Mouse (Mus musculus) liver, embryonic 12.5 days (tissue): Measurements from ENCODE around the gene Prg3. TPM values are rescaled to one million over a fixed set of nuclear protein-coding genes. Genes with fewer than 3 reads are reported as not detected.
A peak's percentile ranks its signal among the peaks of the same experiment; 100 is the strongest.

Experiments used
- ATAC-seq: fragments of 200-750 bp; cut with Nextera tagmentation; 2 replicates; pipeline ENCODE4 v1.8.0; 2017; ENCODE audit warnings: moderate number of reproducible peaks, mild to moderate bottlenecking, moderate library complexity
- H3K27ac ChIP-seq: fragments of 300-500 bp; sonication (generic); 2 replicates; pipeline ENCODE4 v1.5.1; 2016; ENCODE audit warnings: mild to moderate bottlenecking
- H3K27me3 ChIP-seq: fragments of 300-500 bp; sonication (generic); replicated peaks from 2 replicates; pipeline ENCODE4 v1.6.1; 2016; ENCODE audit warnings: mild to moderate bottlenecking, moderate library complexity
- H3K36me3 ChIP-seq: fragments of 300-500 bp; sonication (generic); 2 replicates; pipeline ENCODE4 v1.6.1; 2016; ENCODE audit warnings: mild to moderate bottlenecking, moderate library complexity
- H3K4me1 ChIP-seq: fragments of 300-500 bp; sonication (generic); 2 replicates; pipeline ENCODE4 v1.6.1; 2016
- H3K4me2 ChIP-seq: fragments of 300-500 bp; sonication (generic); 2 replicates; pipeline ENCODE4 v1.6.1; 2016; ENCODE audit warnings: mild to moderate bottlenecking, moderate library complexity
- H3K4me3 ChIP-seq: fragments of 300-500 bp; sonication (generic); 2 replicates; pipeline ENCODE4 v1.5.1; 2016; ENCODE audit warnings: mild to moderate bottlenecking, moderate library complexity
- H3K9ac ChIP-seq: fragments of 300-500 bp; sonication (generic); 2 replicates; pipeline ENCODE4 v1.6.1; 2016; ENCODE audit warnings: mild to moderate bottlenecking, moderate library complexity
- H3K9me3 ChIP-seq: fragments of 300-500 bp; sonication (generic); replicated peaks from 2 replicates; pipeline ENCODE4 v1.6.1; 2016; ENCODE audit warnings: mild to moderate bottlenecking, moderate library complexity
- WGBS: fragments of 180-500 bp; shearing (Covaris S2); methylation state at CpG from one replicate; pipeline ENCODE4 v1.1.7; 2016; ENCODE audit not compliant: insufficient replicate concordance; 5-methylcytosine and 5-hydroxymethylcytosine counted together
- polyA plus RNA-seq: library from polyadenylated mRNA; unstranded; fragments of >200 nt; fragmentation: Nextera tagmentation; extraction: Ambion mirVana; gene quantifications from 2 replicates; pipeline ENCODE4 v1.2.1, GENCODE M21; 2016

Gene Prg3
- polyA plus RNA-seq, 1 experiment from 2014 or later, result 3.1 TPM

GRCm38 (mm10) chr2:84955435-84955834 lies 32.6 kb upstream of the Prg3 start:
- H3K36me3 ChIP-seq, result peaks cover 99% of the 10 kb centered on the region
- no peak overlapping the region for H3K4me2 ChIP-seq
- H3K4me3 ChIP-seq, result no peak overlapping the region
- H3K9me3 ChIP-seq, result no peaks in the 10 kb centered on the region
- no peak overlapping the region for H3K9ac ChIP-seq
- ATAC-seq, result no peak
- WGBS, result 87% methylated on average over 9 of the region's 9 CpGs
- no peaks in the 10 kb centered on the region for H3K27me3 ChIP-seq
- H3K27ac ChIP-seq, result no peak overlapping the region
- no peaks in the 10 kb centered on the region for H3K4me1 ChIP-seq

DNA sequence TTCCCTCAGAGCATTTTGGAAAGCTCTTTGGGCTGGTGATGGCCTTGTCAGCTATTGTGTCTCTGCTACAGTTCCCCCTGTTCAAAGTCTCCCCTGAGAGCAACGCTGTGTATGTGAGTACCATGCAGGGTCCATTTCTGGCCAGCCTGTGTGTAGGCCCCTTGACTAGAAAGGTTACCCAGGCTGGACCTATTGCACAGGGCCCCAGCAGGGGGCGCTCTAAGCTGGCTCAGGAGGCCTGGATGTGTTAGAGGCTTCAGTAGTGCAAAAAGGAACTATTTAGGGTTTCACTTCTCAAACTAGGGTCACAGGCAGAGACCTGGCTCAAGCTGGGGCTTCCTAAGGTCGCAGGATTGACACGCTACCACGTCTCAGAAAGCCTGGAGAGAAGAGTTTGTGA lies 31.7 kb upstream of the Prg3 start:
- Histone ChIP-seq H3K36me3 (peaks cover 91% of the 10 kb centered on the region), H3K4me1 (no peaks in the 10 kb centered on the region), H3K27ac (no peak overlapping the region; the same call in 1 of the 2 replicates), H3K4me3 (no peak overlapping the region), H3K9ac (no peak overlapping the region), H3K4me2 (no peak overlapping the region), H3K9me3 (no peaks in the 10 kb centered on the region), H3K27me3 (no peaks in the 10 kb centered on the region)
- 55% methylated on average over 5 of the region's 5 CpGs for WGBS
- ATAC-seq, result peak; percentile 43; the same call in 1 of the 2 replicates

DNA sequence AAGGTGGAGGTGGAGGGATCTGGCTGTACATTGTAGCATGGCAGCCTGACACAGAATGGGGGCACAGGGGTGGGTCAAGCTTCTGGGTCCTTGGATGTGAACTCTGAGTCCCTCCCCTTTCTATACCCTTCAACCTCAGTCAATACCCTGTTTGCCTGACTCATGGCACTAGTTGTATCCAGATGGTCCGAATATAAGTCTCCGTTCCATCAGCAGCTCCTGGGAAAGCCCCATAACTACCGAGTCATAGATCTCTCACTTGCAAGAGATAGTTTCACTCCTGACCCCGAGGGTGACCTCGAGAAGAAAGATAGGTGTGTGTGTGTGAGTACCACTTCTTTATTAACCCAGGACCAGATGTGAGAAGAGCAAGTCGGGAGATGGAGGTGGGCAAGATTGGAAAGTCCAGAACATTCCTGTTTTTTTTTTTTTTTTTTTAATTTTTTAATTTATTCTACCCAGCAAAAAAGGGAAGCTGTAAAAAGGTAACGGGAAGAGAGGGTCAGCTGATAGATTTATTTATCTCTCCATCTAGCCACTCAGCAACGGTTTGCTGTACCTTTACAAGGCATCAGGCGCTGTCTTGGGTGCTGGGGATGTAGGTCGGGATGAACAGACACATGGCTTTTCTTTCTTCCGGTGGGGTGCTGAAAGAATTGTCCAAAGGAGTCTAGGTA lies 29.3 kb upstream of the Prg3 start:
- Histone ChIP-seq H3K27me3 (no peaks in the 10 kb centered on the region), H3K36me3 (peaks cover 67% of the 10 kb centered on the region), H3K9me3 (no peaks in the 10 kb centered on the region), H3K27ac (no peak overlapping the region), H3K4me2 (no peak overlapping the region), H3K9ac (no peak overlapping the region), H3K4me3 (no peak overlapping the region), H3K4me1 (0 out of 2 replicates have a peak, but pooled peaks cover 6% of the 10 kb centered on the region)
- no peak for ATAC-seq
- 78% methylated on average over 11 of the region's 11 CpGs for WGBS

- Histone ChIP-seq H3K4me3 (no peak overlapping the region), H3K9me3 (no peaks in the 10 kb centered on the region), H3K36me3 (peaks cover 41% of the 10 kb centered on the region), H3K27me3 (no peaks in the 10 kb centered on the region), H3K4me1 (0 out of 2 replicates have a peak, but pooled peaks cover 6% of the 10 kb centered on the region), H3K27ac (peak overlapping the region; percentile 23; the same call in 1 of the 2 replicates), H3K4me2 (no peak overlapping the region), H3K9ac (no peak overlapping the region)
- ATAC-seq, result peak; percentile 20; the same call in 1 of the 2 replicates
- WGBS, result 66% methylated on average over 2 of the region's 2 CpGs
Observed at GRCm38 (mm10) chr2:84961300-84961699, 26.7 kb upstream of the Prg3 start.

DNA sequence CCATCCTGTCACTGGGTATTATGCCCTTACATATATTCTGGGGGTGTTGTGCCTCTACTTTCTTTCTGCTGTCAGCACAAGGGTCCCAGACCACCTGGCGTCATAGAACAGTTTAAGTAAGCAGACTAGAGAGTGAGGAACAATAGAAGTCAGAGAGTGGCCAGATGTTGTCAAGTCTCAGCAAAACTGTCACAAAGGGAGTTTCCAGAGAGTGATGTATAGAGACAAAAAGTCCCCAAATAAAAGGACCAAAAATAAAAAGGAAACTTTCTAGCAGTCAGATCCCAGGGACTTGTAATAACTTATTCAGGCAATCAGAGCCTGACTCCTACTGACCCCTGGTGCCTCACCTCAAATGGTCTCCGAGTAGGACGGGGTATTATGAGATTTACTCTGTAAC lies 26.1 kb upstream of the Prg3 start:
- Histone ChIP-seq H3K27ac (no peak overlapping the region), H3K4me1 (0 out of 2 replicates have a peak, but pooled peaks cover 6% of the 10 kb centered on the region), H3K27me3 (no peaks in the 10 kb centered on the region), H3K9me3 (no peaks in the 10 kb centered on the region), H3K4me3 (no peak overlapping the region), H3K9ac (no peak overlapping the region), H3K36me3 (peaks cover 35% of the 10 kb centered on the region), H3K4me2 (no peak overlapping the region)
- ATAC-seq, result no peak
- WGBS, result 79% methylated on average over 3 of the region's 3 CpGs

GRCm38 (mm10) chr2:84962906-84963507 lies 25.0 kb upstream of the Prg3 start:
- 56% methylated on average over 6 of the region's 6 CpGs for WGBS
- Histone ChIP-seq H3K4me3 (no peak overlapping the region), H3K27me3 (no peaks in the 10 kb centered on the region), H3K9me3 (no peaks in the 10 kb centered on the region), H3K4me2 (no peak overlapping the region), H3K36me3 (peaks cover 24% of the 10 kb centered on the region), H3K27ac (no peak overlapping the region), H3K9ac (no peak overlapping the region), H3K4me1 (0 out of 2 replicates have a peak, but pooled peaks cover 6% of the 10 kb centered on the region)
- no peak for ATAC-seq

DNA sequence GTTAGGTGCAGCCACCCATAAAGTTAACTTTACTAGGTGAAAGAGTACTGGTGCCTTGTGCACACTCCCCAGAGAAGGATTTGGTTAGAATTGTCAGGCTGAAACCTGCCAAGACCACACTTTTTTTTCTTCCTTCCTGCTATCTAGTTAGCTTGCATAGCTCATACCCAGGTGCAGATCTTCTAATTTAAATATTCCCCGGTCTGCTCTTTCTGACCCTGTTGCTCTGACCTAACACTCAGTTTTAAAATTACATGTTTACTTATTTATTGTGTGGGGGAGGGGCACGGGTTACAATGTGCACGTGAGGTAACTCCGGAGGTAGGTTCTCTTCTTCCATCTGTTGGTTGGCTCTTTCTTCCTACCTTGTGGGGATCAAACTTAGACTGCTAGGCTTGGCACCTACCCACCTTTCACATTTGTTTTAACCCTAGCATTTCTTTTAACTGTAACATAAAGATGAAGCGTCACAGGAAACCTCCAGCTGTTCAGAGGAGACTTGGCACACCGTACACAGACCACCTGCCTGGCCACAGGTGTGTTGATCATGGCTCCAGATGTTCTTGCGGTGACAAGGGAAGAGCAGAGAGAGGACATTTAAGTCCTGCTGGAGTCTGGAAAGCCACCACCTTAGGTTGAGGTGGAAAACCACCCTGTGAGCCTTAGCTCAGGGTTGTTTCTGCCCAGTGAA lies 23.8 kb upstream of the Prg3 start:
- peaks cover 11% of the 10 kb centered on the region for H3K36me3 ChIP-seq
- no peak for ATAC-seq
- no peaks in the 10 kb centered on the region for H3K9me3 ChIP-seq
- 0 out of 2 replicates have a peak, but pooled peaks cover 6% of the 10 kb centered on the region for H3K4me1 ChIP-seq
- no peaks in the 10 kb centered on the region for H3K27me3 ChIP-seq
- 84% methylated on average over 7 of the region's 7 CpGs for WGBS
- no peak overlapping the region for H3K4me2 ChIP-seq
- H3K27ac ChIP-seq, result no peak overlapping the region
- H3K4me3 ChIP-seq, result no peak overlapping the region
- no peak overlapping the region for H3K9ac ChIP-seq

DNA sequence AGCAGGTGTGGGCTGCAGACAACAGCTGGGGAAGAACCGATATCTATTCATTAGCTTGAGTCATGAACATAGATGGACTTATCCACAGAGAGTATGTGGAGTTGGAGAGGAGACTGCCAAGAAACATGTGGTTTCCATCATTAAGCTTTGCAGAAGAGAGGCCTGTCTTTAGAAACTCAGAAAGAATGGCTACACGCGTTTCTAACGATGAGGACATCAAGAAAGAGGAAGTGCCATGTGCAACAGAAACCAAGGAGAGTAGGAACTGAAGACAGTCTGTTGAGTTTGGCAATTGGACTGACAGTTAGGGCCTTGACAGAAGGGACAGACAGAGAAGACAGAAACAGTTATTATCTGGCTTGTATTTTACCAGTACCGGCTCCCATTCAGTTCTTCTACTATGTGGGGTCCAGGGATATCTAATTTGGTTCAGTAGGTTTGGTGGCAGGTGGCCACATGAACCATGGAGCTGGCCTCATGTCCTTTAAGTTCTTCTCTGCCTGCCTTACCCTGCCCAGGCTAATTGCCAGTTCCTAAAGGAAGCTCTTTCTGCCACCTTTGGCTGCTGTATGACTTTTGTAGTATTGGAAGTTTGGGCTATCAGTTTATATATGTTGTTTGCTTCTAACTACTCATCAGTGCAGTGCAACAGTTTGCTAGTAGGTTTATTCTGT lies 20.6 kb upstream of the Prg3 start:
- ATAC-seq, result no peak

DNA sequence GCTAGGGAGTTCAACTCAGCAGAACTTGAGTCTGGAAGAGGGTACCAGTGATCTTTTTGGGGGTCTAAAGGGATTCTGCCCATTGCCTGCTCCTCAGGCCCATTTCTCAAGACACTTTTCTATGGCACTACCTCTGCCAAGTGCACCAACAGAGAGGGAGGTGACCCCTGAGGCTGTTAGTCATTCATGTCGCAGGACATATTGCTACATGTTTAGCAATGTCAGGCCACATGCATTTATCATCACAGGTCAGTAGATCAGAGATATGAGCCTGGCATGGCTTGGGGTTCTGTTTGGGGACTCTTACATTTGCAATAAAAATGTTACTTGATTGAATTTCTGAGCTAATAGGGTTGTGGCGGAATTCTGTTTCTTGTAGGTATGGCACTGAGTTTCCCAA lies 12.4 kb upstream of the Prg3 start:
- Histone ChIP-seq H3K4me2 (no peak overlapping the region), H3K4me1 (0 out of 2 replicates have a peak, but pooled peaks cover 4% of the 10 kb centered on the region), H3K4me3 (no peak overlapping the region), H3K9ac (no peak overlapping the region), H3K9me3 (no peaks in the 10 kb centered on the region), H3K27ac (no peak overlapping the region), H3K36me3 (no peaks in the 10 kb centered on the region), H3K27me3 (peaks cover 12% of the 10 kb centered on the region; the same call in 1 of the 2 replicates)
- ATAC-seq, result no peak
- 78% methylated on average over 2 of the region's 2 CpGs for WGBS

More for the DNA sequence above, 20.6 kb upstream of the Prg3 start:
- 46% methylated on average over 5 of the region's 5 CpGs for WGBS
- H3K9ac ChIP-seq, result no peak overlapping the region
- no peaks in the 10 kb centered on the region for H3K9me3 ChIP-seq
- H3K4me2 ChIP-seq, result no peak overlapping the region
- no peaks in the 10 kb centered on the region for H3K27me3 ChIP-seq
- H3K4me1 ChIP-seq, result 0 out of 2 replicates have a peak, but pooled peaks cover 6% of the 10 kb centered on the region
- H3K27ac ChIP-seq, result 0 out of 2 replicates have a peak overlapping the region, but pooled peaks have one; percentile 6
- H3K36me3 ChIP-seq, result no peaks in the 10 kb centered on the region
- no peak overlapping the region for H3K4me3 ChIP-seq

- H3K27me3 ChIP-seq, result peaks cover 33% of the 10 kb centered on the region
- H3K4me1 ChIP-seq, result 0 out of 2 replicates have a peak, but pooled peaks cover 4% of the 10 kb centered on the region
- no peak within 1 kb of the TSS for H3K27ac ChIP-seq
- no peak within 1 kb of the TSS for H3K9ac ChIP-seq
- no peaks in the 10 kb centered on the region for H3K9me3 ChIP-seq
- H3K4me3 ChIP-seq, result no peak within 1 kb of the TSS
- no peak for ATAC-seq
- 30% methylated on average over 1 of the region's 1 CpGs for WGBS
- no peaks in the 10 kb centered on the region for H3K36me3 ChIP-seq
- H3K4me2 ChIP-seq, result no peak within 1 kb of the TSS
Observed at GRCm38 (mm10) chr2:84980188-84980587, 7.8 kb upstream of the Prg3 start, which contains the start of gene Prg2. Gene Prg2, plus strand, starts transcription at chr2:84980461.

- no peaks in the 10 kb centered on the region for H3K9me3 ChIP-seq
- H3K4me3 ChIP-seq, result no peak overlapping the region
- H3K27ac ChIP-seq, result no peak overlapping the region
- WGBS, result 20% methylated on average over 2 of the region's 2 CpGs
- no peak overlapping the region for H3K4me2 ChIP-seq
- H3K27me3 ChIP-seq, result peaks cover 27% of the 10 kb centered on the region; the same call in 1 of the 2 replicates
- ATAC-seq, result peak; percentile 63
- no peak overlapping the region for H3K9ac ChIP-seq
- no peaks in the 10 kb centered on the region for H3K36me3 ChIP-seq
- peaks cover 43% of the 10 kb centered on the region for H3K4me1 ChIP-seq
Observed at GRCm38 (mm10) chr2:84996376-84996775, 8.4 kb downstream of the Prg3 start.
